ENCODE assay signal across 10 mouse cellular contexts in genomic region chr6:17027572-17027971, GRCm38 (mm10). TPM values are rescaled to one million over a fixed set of nuclear protein-coding genes. Genes with fewer than 3 reads are reported as not detected.
DNase-seq lines count a peak whose midpoint lies in the region; ATAC-seq and TF ChIP-seq lines count a peak whose summit lies in the region.
"Had no signal": no experiment of that assay in that cellular context is flagged by ENCODE, and none has a peak within 500 bp of the region (broad histone marks: within the 10 kb centered on the region; RNA-seq: fewer than 3 reads in every experiment).

No protein-coding gene starts in this region.

- no peak overlapping the region for H3K4me3 ChIP-seq in heart, postnatal 0 days (ENCODE audit: low read depth, low read length)
- H3K4me3 ChIP-seq in heart, embryonic 12.5 days = no peak overlapping the region
- no peak overlapping the region for H3K4me3 ChIP-seq in forebrain, embryonic 14.5 days (ENCODE audit: low read depth, low read length)
- H3K4me3 ChIP-seq: embryonic facial prominence, embryonic 13.5 days; liver, embryonic 15.5 days had no signal

- H3K9ac ChIP-seq in heart, postnatal 0 days (replicated peaks; ENCODE audit: low read depth, low read length) = no peak overlapping the region
- no peak overlapping the region for H3K9ac ChIP-seq in heart, embryonic 12.5 days
- H3K9ac ChIP-seq in forebrain, embryonic 14.5 days (ENCODE audit: low read length) = no peak overlapping the region
- H3K9ac ChIP-seq: embryonic facial prominence, embryonic 13.5 days; liver, embryonic 15.5 days had no signal

- no peak overlapping the region for H3K4me2 ChIP-seq in heart, postnatal 0 days (ENCODE audit: low read depth, low read length)
- H3K4me2 ChIP-seq in heart, embryonic 12.5 days = no peak overlapping the region
- H3K4me2 ChIP-seq in forebrain, embryonic 14.5 days (ENCODE audit: low read length) = no peak overlapping the region
- H3K4me2 ChIP-seq: embryonic facial prominence, embryonic 13.5 days; liver, embryonic 15.5 days had no signal

- no peak for TF ChIP-seq EP300 in heart, postnatal 0 days (IDR thresholded peaks at IDR 0.05; ENCODE audit: low read depth)

- 11% methylated on average over 8 of the region's 8 CpGs for WGBS in heart, postnatal 0 days
- WGBS in heart, embryonic 12.5 days = 16% methylated on average over 8 of the region's 8 CpGs
- WGBS in forebrain, embryonic 14.5 days = 24% methylated on average over 8 of the region's 8 CpGs

- peak; percentile 67 for TF ChIP-seq CTCF in heart, postnatal 0 days (IDR thresholded peaks at IDR 0.05; ENCODE audit: low read depth)

- no peak for ATAC-seq in heart, postnatal 0 days (ENCODE audit: insufficient read depth, low read depth)
- no peak for ATAC-seq in heart, embryonic 12.5 days (ENCODE audit: insufficient number of reproducible peaks, low FRiP score)
- ATAC-seq in forebrain, embryonic 14.5 days = 0 out of 2 replicates have a peak, but pooled peaks have one; percentile 60

- H3K4me1 ChIP-seq in heart, postnatal 0 days (ENCODE audit: control insufficient read depth, insufficient read depth) = no peaks in the 10 kb centered on the region
- H3K4me1 ChIP-seq in heart, embryonic 12.5 days (replicated peaks) = no peaks in the 10 kb centered on the region
- H3K4me1 ChIP-seq in forebrain, embryonic 14.5 days (ENCODE audit: control insufficient read depth, insufficient read depth, low read length) = no peaks in the 10 kb centered on the region
- H3K4me1 ChIP-seq: liver, embryonic 15.5 days had no signal

- H3K36me3 ChIP-seq in heart, postnatal 0 days (replicated peaks; ENCODE audit: control insufficient read depth, insufficient read depth, low read length) = no peaks in the 10 kb centered on the region
- H3K36me3 ChIP-seq in heart, embryonic 12.5 days = no peaks in the 10 kb centered on the region
- no peaks in the 10 kb centered on the region for H3K36me3 ChIP-seq in forebrain, embryonic 14.5 days (ENCODE audit: control insufficient read depth, insufficient read depth, low read length)
- H3K36me3 ChIP-seq: embryonic facial prominence, embryonic 13.5 days; liver, embryonic 15.5 days had no signal

- no peaks in the 10 kb centered on the region for H3K9me3 ChIP-seq in heart, postnatal 0 days (replicated peaks; ENCODE audit: control insufficient read depth, low read length)
- H3K9me3 ChIP-seq in heart, embryonic 12.5 days (replicated peaks) = no peaks in the 10 kb centered on the region
- no peaks in the 10 kb centered on the region for H3K9me3 ChIP-seq in forebrain, embryonic 14.5 days (replicated peaks; ENCODE audit: control insufficient read depth, low read length)
- H3K9me3 ChIP-seq: embryonic facial prominence, embryonic 13.5 days; liver, embryonic 15.5 days had no signal

- H3K27ac ChIP-seq in heart, postnatal 0 days (ENCODE audit: low read depth) = no peak overlapping the region
- H3K27ac ChIP-seq in heart, embryonic 12.5 days (ENCODE audit: poor library complexity, severe bottlenecking) = no peak overlapping the region
- H3K27ac ChIP-seq in forebrain, embryonic 14.5 days (ENCODE audit: low read depth, low read length) = no peak overlapping the region
- H3K27ac ChIP-seq: embryonic facial prominence, embryonic 13.5 days; liver, embryonic 15.5 days had no signal

- DNase-seq in heart, postnatal 0 days (ENCODE audit: low spot score) = peak; percentile 45
- DNase-seq in thymus, postnatal 14 days = peak; percentile 34
- DNase-seq in thymus, postnatal 25 days = no peak
- DNase-seq in forebrain, embryonic 14.5 days (ENCODE audit: low spot score) = peak; percentile 86
- DNase-seq in naive thymus-derived CD4-positive, alpha-beta T cell, adult 2 months (ENCODE audit: low read depth) = peak; percentile 78
- no peak for DNase-seq in adrenal gland, postnatal 10 days
- no peak for DNase-seq in thymus, adult 18-20 months

- peaks cover 18% of the 10 kb centered on the region for H3K27me3 ChIP-seq in heart, postnatal 0 days (ENCODE audit: control insufficient read depth, insufficient read depth, low read length)
- peaks cover 18% of the 10 kb centered on the region for H3K27me3 ChIP-seq in heart, embryonic 12.5 days (replicated peaks)
- no peaks in the 10 kb centered on the region for H3K27me3 ChIP-seq in forebrain, embryonic 14.5 days (replicated peaks; ENCODE audit: control insufficient read depth, insufficient read depth, low read length)
- H3K27me3 ChIP-seq: liver, embryonic 15.5 days had no signal

RNA-seq across cellular contexts. Expression of gene Tes, which starts 37.4 kb away (rescaled TPM):
- 13.8 and 17.9 TPM in 2 replicates for total RNA-seq in heart, postnatal 0 days (2014; rRNA removed; ENCODE audit: low replicate concordance)
- polyA plus RNA-seq in heart, postnatal 0 days (2015; fragmentation: Nextera tagmentation; extraction: Ambion mirVana) = 5.5 and 6.0 TPM in 2 replicates
- polyA plus RNA-seq in heart, embryonic 12.5 days (2016; fragmentation: Nextera tagmentation; extraction: Ambion mirVana) = 10.2 and 13.6 TPM in 2 replicates
- 36.2 and 38.0 TPM in 2 replicates for polyA plus RNA-seq in forebrain, embryonic 14.5 days (2014; fragmentation: Nextera tagmentation; extraction: Ambion mirVana)
- 10 to 100 TPM in 1 of 2 experiments, 1 to 10 TPM in 1; 8.6 to 10.9 TPM for total RNA-seq in adrenal gland, postnatal 10 days (2021)

Comparison
In these comparisons a context has a peak if more than half of its experiments do, and no peak if none do; other contexts are left out.
1. DNase-seq: peak in heart, postnatal 0 days (single experiment), thymus, postnatal 14 days (single experiment), forebrain, embryonic 14.5 days (single experiment) and naive thymus-derived CD4-positive, alpha-beta T cell, adult 2 months (single experiment); none in thymus, postnatal 25 days (single experiment), adrenal gland, postnatal 10 days (single experiment) and thymus, adult 18-20 months (0 of 2).